Mouse (Mus musculus): ENCODE measurements around the gene Atp8a2. TPM values are rescaled to one million over a fixed set of nuclear protein-coding genes. Genes with fewer than 3 reads are reported as not detected.

Gene Atp8a2
- total RNA-seq, 1 experiment: 0.62 TPM

DNA sequence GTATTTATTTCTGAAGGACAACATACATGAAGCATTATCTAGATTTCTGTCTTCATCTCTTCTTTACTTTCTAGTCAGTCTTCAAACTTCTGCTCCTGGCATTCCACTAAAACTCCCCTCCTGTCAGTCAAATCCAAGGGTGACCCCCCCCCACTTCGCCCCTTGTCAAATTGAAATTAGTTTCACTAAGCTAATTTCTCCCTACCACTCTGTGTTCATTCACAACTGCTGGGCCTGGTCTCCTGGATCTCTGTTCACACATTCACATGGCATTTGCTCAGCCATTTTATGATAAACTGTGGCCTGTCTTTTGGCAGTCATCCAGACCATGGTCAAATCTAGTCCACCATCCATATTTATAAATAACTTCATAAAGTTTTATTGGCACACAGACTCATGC lies 308.5 kb downstream of the Atp8a2 start:
- in situ Hi-C loops (cut with MboI; ENCODE audit: low sequenced_read_pairs in 2 of 2, unreplicated experiment in 2 of 2): no loop called here
- Histone ChIP-seq H3K27ac (ENCODE audit: insufficient read depth, low read depth, low read length, poor library complexity, severe bottlenecking) (no peak overlapping the region), H3K36me3 (ENCODE audit: control insufficient read depth, insufficient read depth, low read length, poor library complexity, severe bottlenecking) (no peaks in the 10 kb centered on the region), H3K4me3 (ENCODE audit: insufficient read depth in 1 of 2, low read depth in 1 of 2, low read length in 2 of 2, poor library complexity in 1 of 2, severe bottlenecking in 1 of 2) (no peak overlapping the region), H3K4me1 (ENCODE audit: control insufficient read depth in 2 of 2, insufficient read depth in 2 of 2, low read length in 2 of 2, poor library complexity in 1 of 2) (no peaks in the 10 kb centered on the region), H3K9ac (ENCODE audit: insufficient read depth, low read depth, low read length, poor library complexity, severe bottlenecking) (no peak overlapping the region), H3K9me3 (ENCODE audit: control insufficient read depth, insufficient read depth, low read depth, low read length) (no peaks in the 10 kb centered on the region)
- DNase-seq (ENCODE audit: low read depth, low spot score): no peak
- TF ChIP-seq CHD2 (IDR thresholded peaks at IDR 0.05; ENCODE audit: low read depth, low read length): no peak
- TF ChIP-seq MAFK (IDR thresholded peaks at IDR 0.05; ENCODE audit: insufficient read depth, low read depth, low read length): no peak
- no peak for TF ChIP-seq HCFC1 (IDR thresholded peaks at IDR 0.05; ENCODE audit: borderline replicate concordance, insufficient read depth, low read length)
- TF ChIP-seq ZC3H11A (IDR thresholded peaks at IDR 0.05; ENCODE audit: borderline replicate concordance, low read depth, low read length): no peak
- TF ChIP-seq ZNF384 (IDR thresholded peaks at IDR 0.05; ENCODE audit: low read depth, low read length): no peak

DNA sequence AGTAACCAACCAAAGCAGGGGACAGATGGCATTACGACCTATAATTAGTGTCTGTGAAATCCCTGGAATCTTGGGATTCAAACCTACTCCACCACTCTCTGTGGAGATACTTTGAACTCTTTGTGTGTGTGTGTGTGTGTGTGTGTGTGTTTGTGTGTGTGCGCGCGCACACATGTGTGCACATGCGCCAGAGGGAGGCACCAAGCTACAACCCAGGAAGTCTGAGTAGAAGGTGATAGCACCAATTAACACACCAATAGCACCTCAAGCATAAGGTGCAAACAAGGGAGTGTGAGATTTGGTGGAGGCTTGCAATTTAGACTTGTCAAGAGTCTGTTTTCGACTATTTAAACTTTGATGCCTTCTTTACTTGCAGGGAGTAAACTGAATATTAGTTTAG lies 308.9 kb downstream of the Atp8a2 start:
- Histone ChIP-seq H3K27ac (ENCODE audit: insufficient read depth, low read depth, low read length, poor library complexity, severe bottlenecking) (no peak overlapping the region), H3K36me3 (ENCODE audit: control insufficient read depth, insufficient read depth, low read length, poor library complexity, severe bottlenecking) (no peaks in the 10 kb centered on the region), H3K9me3 (ENCODE audit: control insufficient read depth, insufficient read depth, low read depth, low read length) (no peaks in the 10 kb centered on the region), H3K4me3 (ENCODE audit: insufficient read depth in 1 of 2, low read depth in 1 of 2, low read length in 2 of 2, poor library complexity in 1 of 2, severe bottlenecking in 1 of 2) (no peak overlapping the region), H3K9ac (ENCODE audit: insufficient read depth, low read depth, low read length, poor library complexity, severe bottlenecking) (no peak overlapping the region), H3K4me1 (ENCODE audit: control insufficient read depth in 2 of 2, insufficient read depth in 2 of 2, low read length in 2 of 2, poor library complexity in 1 of 2) (no peaks in the 10 kb centered on the region)
- DNase-seq (ENCODE audit: low read depth, low spot score): no peak
- in situ Hi-C loops (cut with MboI; ENCODE audit: low sequenced_read_pairs in 2 of 2, unreplicated experiment in 2 of 2): no loop called here
- TF ChIP-seq ZC3H11A (IDR thresholded peaks at IDR 0.05; ENCODE audit: borderline replicate concordance, low read depth, low read length): no peak
- TF ChIP-seq MAFK (IDR thresholded peaks at IDR 0.05; ENCODE audit: insufficient read depth, low read depth, low read length): no peak
- TF ChIP-seq CHD2 (IDR thresholded peaks at IDR 0.05; ENCODE audit: low read depth, low read length): no peak
- TF ChIP-seq ZNF384 (IDR thresholded peaks at IDR 0.05; ENCODE audit: low read depth, low read length): no peak
- no peak for TF ChIP-seq HCFC1 (IDR thresholded peaks at IDR 0.05; ENCODE audit: borderline replicate concordance, insufficient read depth, low read length)

DNA sequence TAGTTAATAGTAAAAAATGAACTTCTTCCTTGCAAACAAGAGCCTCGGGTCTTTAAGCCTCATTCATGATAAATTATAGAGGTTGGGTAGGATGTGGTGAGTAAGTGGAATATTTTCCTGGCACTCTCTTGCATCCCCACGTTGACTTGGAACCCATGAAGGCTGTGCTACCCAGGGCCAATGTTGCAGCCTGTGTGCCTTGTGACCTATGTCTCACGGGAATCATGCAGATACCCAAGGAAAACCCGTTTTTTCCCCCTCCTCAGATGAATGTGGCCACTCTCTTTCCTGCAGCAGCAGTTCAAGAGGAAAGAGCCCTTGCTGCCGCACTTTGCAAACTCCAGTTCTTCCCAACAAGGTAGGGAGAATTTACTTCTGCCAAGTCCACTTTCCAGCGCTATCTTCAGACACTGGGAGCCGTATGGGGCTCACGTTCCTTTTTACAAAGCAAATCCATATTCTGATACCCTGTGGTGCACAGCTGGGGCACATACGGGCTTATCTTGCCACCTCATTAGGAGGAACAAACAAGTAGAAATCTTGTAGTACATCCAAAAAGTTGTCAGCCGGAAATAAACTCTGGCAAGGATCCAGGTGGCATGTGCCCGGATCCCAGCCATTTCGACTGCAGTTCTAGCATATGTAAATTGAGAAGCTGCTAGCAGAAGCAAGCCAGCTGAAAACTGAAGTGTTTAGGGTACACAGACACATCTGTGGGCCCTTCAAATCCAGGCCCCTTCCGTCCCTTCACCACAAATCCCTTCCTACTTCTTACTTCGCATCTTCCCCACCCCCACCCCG lies 309.7 kb downstream of the Atp8a2 start:
- no peak for DNase-seq (ENCODE audit: low read depth, low spot score)
- H3K4me3 ChIP-seq (ENCODE audit: insufficient read depth in 1 of 2, low read depth in 1 of 2, low read length in 2 of 2, poor library complexity in 1 of 2, severe bottlenecking in 1 of 2): no peak overlapping the region
- no peaks in the 10 kb centered on the region for H3K9me3 ChIP-seq (ENCODE audit: control insufficient read depth, insufficient read depth, low read depth, low read length)
- H3K27ac ChIP-seq (ENCODE audit: insufficient read depth, low read depth, low read length, poor library complexity, severe bottlenecking): no peak overlapping the region
- H3K36me3 ChIP-seq (ENCODE audit: control insufficient read depth, insufficient read depth, low read length, poor library complexity, severe bottlenecking): no peaks in the 10 kb centered on the region
- H3K4me1 ChIP-seq (ENCODE audit: control insufficient read depth in 2 of 2, insufficient read depth in 2 of 2, low read length in 2 of 2, poor library complexity in 1 of 2): no peaks in the 10 kb centered on the region
- in situ Hi-C loops (cut with MboI; ENCODE audit: low sequenced_read_pairs in 2 of 2, unreplicated experiment in 2 of 2): no loop called here
- TF ChIP-seq ZNF384 (IDR thresholded peaks at IDR 0.05; ENCODE audit: low read depth, low read length) (no peak), MAFK (IDR thresholded peaks at IDR 0.05; ENCODE audit: insufficient read depth, low read depth, low read length) (no peak), CHD2 (IDR thresholded peaks at IDR 0.05; ENCODE audit: low read depth, low read length) (no peak), HCFC1 (IDR thresholded peaks at IDR 0.05; ENCODE audit: borderline replicate concordance, insufficient read depth, low read length) (no peak), ZC3H11A (IDR thresholded peaks at IDR 0.05; ENCODE audit: borderline replicate concordance, low read depth, low read length) (no peak)
- H3K9ac ChIP-seq (ENCODE audit: insufficient read depth, low read depth, low read length, poor library complexity, severe bottlenecking): no peak overlapping the region

DNA sequence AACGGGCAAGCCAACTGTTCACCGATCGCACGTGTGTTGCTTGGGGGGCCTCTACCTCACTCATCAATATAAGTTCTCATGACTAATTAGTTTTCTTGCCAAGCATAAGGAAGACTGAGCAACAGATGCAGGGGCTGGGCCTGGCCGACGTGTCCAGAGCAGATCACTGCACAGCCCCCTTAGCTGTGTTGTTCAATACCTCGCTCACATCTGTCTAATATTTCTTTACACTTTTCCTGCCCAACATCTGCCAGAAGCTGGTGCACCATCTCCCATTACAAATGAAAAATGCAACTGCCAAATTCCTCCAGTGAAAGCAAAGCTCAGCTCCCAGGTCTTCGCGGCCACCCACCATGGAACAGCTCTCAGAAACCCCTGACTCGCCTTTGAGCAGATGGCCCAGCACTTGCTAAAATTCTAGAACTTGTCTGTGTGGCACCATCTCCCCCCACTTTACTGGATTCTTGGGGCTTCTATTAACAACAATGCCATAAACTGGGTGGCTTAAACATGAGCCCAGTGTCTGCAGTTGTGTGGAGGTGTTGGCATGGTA lies 313.4 kb downstream of the Atp8a2 start:
- H3K36me3 ChIP-seq (ENCODE audit: control insufficient read depth, insufficient read depth, low read length, poor library complexity, severe bottlenecking): no peaks in the 10 kb centered on the region
- TF ChIP-seq MAFK (IDR thresholded peaks at IDR 0.05; ENCODE audit: insufficient read depth, low read depth, low read length) (no peak), ZNF384 (IDR thresholded peaks at IDR 0.05; ENCODE audit: low read depth, low read length) (no peak), ZC3H11A (IDR thresholded peaks at IDR 0.05; ENCODE audit: borderline replicate concordance, low read depth, low read length) (no peak), HCFC1 (IDR thresholded peaks at IDR 0.05; ENCODE audit: borderline replicate concordance, insufficient read depth, low read length) (no peak), CHD2 (IDR thresholded peaks at IDR 0.05; ENCODE audit: low read depth, low read length) (no peak)
- no peak overlapping the region for H3K27ac ChIP-seq (ENCODE audit: insufficient read depth, low read depth, low read length, poor library complexity, severe bottlenecking)

More for the DNA sequence above, 313.4 kb downstream of the Atp8a2 start:
- no peak overlapping the region for H3K4me3 ChIP-seq (ENCODE audit: insufficient read depth in 1 of 2, low read depth in 1 of 2, low read length in 2 of 2, poor library complexity in 1 of 2, severe bottlenecking in 1 of 2)
- in situ Hi-C loops (cut with MboI; ENCODE audit: low sequenced_read_pairs in 2 of 2, unreplicated experiment in 2 of 2): no loop called here
- H3K9ac ChIP-seq (ENCODE audit: insufficient read depth, low read depth, low read length, poor library complexity, severe bottlenecking): no peak overlapping the region
- DNase-seq (ENCODE audit: low read depth, low spot score): no peak
- no peaks in the 10 kb centered on the region for H3K9me3 ChIP-seq (ENCODE audit: control insufficient read depth, insufficient read depth, low read depth, low read length)
- no peaks in the 10 kb centered on the region for H3K4me1 ChIP-seq (ENCODE audit: control insufficient read depth in 2 of 2, insufficient read depth in 2 of 2, low read length in 2 of 2, poor library complexity in 1 of 2)
